Mouse (Mus musculus): ENCODE results near the gene Myoz2. TPM values are rescaled to one million over a fixed set of nuclear protein-coding genes. Genes with fewer than 3 reads are reported as not detected.

The Myoz2 gene
- polyA plus RNA-seq, 1 experiment from 2014 or later: 0.14 TPM

DNA sequence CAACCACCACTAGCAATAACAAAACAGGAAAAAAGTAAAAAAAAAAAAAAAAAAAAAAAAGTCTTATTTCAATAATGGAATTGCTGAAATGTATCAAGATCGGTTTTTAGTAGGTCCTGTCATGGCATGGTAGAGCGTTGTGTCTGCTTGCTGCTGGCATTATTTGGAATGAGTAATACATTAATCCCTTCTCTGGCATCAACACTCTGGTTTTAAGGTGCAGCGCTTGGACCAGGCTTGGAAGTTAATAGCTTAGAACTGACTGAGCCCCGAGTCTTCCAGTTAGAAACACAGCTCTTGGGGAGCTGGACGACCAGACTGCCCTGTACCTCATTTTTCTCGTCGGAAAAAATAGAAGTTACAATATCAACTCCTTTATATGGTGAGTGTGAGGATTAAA, 32.0 kb upstream of the Myoz2 start:
- no peak overlapping the region for H3K4me3 ChIP-seq (ENCODE audit: low read length)
- WGBS: 91% methylated on average over 7 of the region's 7 CpGs

DNA sequence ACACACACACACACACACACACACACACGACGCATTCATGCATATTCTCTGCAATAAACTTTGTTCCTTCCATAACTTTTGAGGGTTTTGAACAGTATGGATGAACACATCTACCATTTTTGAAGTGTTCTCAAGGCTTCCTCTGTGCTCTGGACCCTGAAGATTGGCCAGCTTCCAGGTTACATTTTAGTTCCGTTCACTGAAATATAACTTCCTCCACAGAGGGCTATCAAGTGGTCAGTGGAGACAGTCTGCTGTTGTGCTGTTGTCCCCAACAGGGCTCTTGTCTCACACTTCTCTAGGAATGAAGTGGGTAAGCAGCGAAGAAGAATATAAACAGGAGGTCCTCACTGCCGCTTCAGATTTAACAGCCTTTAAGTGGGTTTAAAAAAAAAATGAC, 30.7 kb upstream of the Myoz2 start:
- Histone ChIP-seq H3K4me3 (ENCODE audit: low read length) (no peak overlapping the region), H3K9ac (ENCODE audit: low read depth, low read length) (no peak overlapping the region), H3K27me3 (ENCODE audit: control insufficient read depth, insufficient read depth, low read length) (no peaks in the 10 kb centered on the region), H3K4me2 (replicated peaks; ENCODE audit: low read depth, low read length) (no peak overlapping the region), H3K27ac (ENCODE audit: low read depth, low read length) (no peak overlapping the region), H3K9me3 (ENCODE audit: control insufficient read depth, low read length) (no peaks in the 10 kb centered on the region), H3K36me3 (ENCODE audit: control insufficient read depth, insufficient read depth, low read length) (no peaks in the 10 kb centered on the region), H3K4me1 (ENCODE audit: control insufficient read depth, insufficient read depth, low read length) (no peaks in the 10 kb centered on the region)
- 60% methylated on average over 5 of the region's 5 CpGs for WGBS
- ATAC-seq (ENCODE audit: low FRiP score, low TSS enrichment): no peak

More for the DNA sequence above, 32.0 kb upstream of the Myoz2 start:
- ATAC-seq (ENCODE audit: low FRiP score, low TSS enrichment): no peak
- H3K9me3 ChIP-seq (ENCODE audit: control insufficient read depth, low read length): no peaks in the 10 kb centered on the region
- no peak overlapping the region for H3K27ac ChIP-seq (ENCODE audit: low read depth, low read length)
- no peaks in the 10 kb centered on the region for H3K4me1 ChIP-seq (ENCODE audit: control insufficient read depth, insufficient read depth, low read length)
- H3K4me2 ChIP-seq (replicated peaks; ENCODE audit: low read depth, low read length): no peak overlapping the region
- no peaks in the 10 kb centered on the region for H3K36me3 ChIP-seq (ENCODE audit: control insufficient read depth, insufficient read depth, low read length)
- no peaks in the 10 kb centered on the region for H3K27me3 ChIP-seq (ENCODE audit: control insufficient read depth, insufficient read depth, low read length)
- no peak overlapping the region for H3K9ac ChIP-seq (ENCODE audit: low read depth, low read length)

DNA sequence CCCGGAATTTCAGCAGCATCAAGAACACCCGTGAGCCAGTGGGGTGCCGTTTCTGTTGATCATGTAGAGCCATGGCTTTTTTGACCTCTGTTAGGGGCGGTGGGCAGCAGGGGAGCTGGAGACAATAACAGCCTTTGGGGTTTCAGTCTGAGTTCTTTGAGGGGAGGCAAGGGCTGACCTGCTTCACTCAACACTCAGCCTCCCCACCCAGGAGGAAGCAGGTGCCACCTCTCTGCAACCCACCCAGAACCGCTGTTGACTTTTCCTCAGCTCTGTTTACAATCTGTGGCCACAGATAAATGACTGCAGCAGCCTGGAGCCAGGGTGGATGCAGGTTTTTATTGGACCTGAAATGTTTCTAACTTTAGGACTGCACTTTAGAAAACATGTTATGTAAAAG, 29.4 kb upstream of the Myoz2 start:
- no peaks in the 10 kb centered on the region for H3K9me3 ChIP-seq (ENCODE audit: control insufficient read depth, low read length)
- ATAC-seq (ENCODE audit: low FRiP score, low TSS enrichment): no peak
- no peak overlapping the region for H3K9ac ChIP-seq (ENCODE audit: low read depth, low read length)
- no peaks in the 10 kb centered on the region for H3K27me3 ChIP-seq (ENCODE audit: control insufficient read depth, insufficient read depth, low read length)
- H3K4me1 ChIP-seq (ENCODE audit: control insufficient read depth, insufficient read depth, low read length): no peaks in the 10 kb centered on the region
- H3K36me3 ChIP-seq (ENCODE audit: control insufficient read depth, insufficient read depth, low read length): no peaks in the 10 kb centered on the region
- H3K27ac ChIP-seq (ENCODE audit: low read depth, low read length): no peak overlapping the region
- no peak overlapping the region for H3K4me3 ChIP-seq (ENCODE audit: low read length)
- WGBS: 40% methylated on average over 5 of the region's 5 CpGs
- no peak overlapping the region for H3K4me2 ChIP-seq (replicated peaks; ENCODE audit: low read depth, low read length)

DNA sequence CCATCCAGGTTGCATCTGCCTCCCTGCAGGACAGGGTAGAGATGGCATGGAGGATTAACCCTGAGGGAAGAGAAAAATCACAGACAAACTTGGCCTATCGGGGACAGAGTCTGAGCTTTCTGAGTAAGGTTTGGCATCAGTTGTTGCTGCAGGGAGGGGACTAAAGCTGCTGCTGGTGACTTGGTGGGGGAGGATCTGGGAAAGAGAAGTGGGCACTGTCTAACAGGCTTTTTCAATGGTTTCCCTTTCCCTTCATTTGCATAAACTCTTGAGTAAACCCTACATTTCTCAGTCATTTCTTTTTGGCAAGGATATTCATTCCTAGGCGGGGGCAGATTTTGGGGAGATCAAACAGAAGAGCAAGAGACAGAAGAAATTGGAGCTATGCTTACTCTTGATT, 27.1 kb upstream of the Myoz2 start:
- 82% methylated on average over 2 of the region's 2 CpGs for WGBS
- no peak overlapping the region for H3K9ac ChIP-seq (ENCODE audit: low read depth, low read length)
- no peaks in the 10 kb centered on the region for H3K27me3 ChIP-seq (ENCODE audit: control insufficient read depth, insufficient read depth, low read length)
- ATAC-seq (ENCODE audit: low FRiP score, low TSS enrichment): no peak
- H3K4me2 ChIP-seq (replicated peaks; ENCODE audit: low read depth, low read length): no peak overlapping the region
- H3K4me3 ChIP-seq (ENCODE audit: low read length): no peak overlapping the region
- no peaks in the 10 kb centered on the region for H3K4me1 ChIP-seq (ENCODE audit: control insufficient read depth, insufficient read depth, low read length)
- no peak overlapping the region for H3K27ac ChIP-seq (ENCODE audit: low read depth, low read length)
- H3K36me3 ChIP-seq (ENCODE audit: control insufficient read depth, insufficient read depth, low read length): no peaks in the 10 kb centered on the region
- no peaks in the 10 kb centered on the region for H3K9me3 ChIP-seq (ENCODE audit: control insufficient read depth, low read length)

DNA sequence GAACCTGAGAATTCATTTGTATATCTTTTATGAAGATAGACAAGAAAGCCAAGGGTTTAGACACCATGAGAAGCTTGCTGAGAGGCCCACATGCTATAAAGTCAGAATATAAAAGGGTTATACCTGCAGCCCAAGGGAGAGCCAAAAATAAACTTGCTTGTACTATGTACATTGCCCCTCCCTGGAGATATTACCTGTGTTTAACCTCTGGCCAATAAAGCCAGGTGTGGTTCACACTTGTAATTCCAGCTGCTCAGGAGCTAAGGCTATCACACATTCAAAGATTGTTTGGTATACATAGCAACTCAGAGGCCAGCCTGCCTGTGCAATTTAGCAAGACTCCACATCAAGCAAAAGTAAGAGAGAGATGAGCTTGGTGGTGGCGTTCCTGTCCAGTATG, 24.0 kb upstream of the Myoz2 start:
- H3K4me2 ChIP-seq (replicated peaks; ENCODE audit: low read depth, low read length): no peak overlapping the region
- WGBS: 95% methylated on average over 1 of the region's 1 CpGs
- no peaks in the 10 kb centered on the region for H3K4me1 ChIP-seq (ENCODE audit: control insufficient read depth, insufficient read depth, low read length)
- H3K27ac ChIP-seq (ENCODE audit: low read depth, low read length): no peak overlapping the region
- no peaks in the 10 kb centered on the region for H3K27me3 ChIP-seq (ENCODE audit: control insufficient read depth, insufficient read depth, low read length)
- H3K4me3 ChIP-seq (ENCODE audit: low read length): no peak overlapping the region
- ATAC-seq (ENCODE audit: low FRiP score, low TSS enrichment): no peak
- H3K9ac ChIP-seq (ENCODE audit: low read depth, low read length): no peak overlapping the region
- H3K9me3 ChIP-seq (ENCODE audit: control insufficient read depth, low read length): no peaks in the 10 kb centered on the region
- H3K36me3 ChIP-seq (ENCODE audit: control insufficient read depth, insufficient read depth, low read length): no peaks in the 10 kb centered on the region

DNA sequence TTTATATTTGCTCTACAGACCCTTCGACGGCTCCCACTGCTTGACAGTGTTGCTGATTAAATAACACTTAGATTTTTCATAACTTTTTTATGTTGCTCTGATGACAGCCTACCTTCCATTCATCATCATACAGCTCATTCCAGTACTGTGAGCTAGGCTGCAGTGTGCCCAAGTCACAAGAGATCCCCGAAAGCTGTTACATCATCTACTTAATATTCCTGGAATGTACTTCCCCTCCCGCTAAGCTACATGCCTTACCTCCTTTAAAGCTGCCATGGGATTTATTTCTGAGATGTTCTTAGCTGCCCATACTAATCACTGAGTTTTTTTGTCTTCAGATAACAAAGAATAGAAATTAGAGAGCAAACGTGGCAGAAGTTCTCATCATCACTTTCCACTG, 19.4 kb upstream of the Myoz2 start:
- Histone ChIP-seq H3K27me3 (ENCODE audit: control insufficient read depth, insufficient read depth, low read length) (no peaks in the 10 kb centered on the region), H3K4me2 (replicated peaks; ENCODE audit: low read depth, low read length) (no peak overlapping the region), H3K4me3 (ENCODE audit: low read length) (no peak overlapping the region), H3K36me3 (ENCODE audit: control insufficient read depth, insufficient read depth, low read length) (no peaks in the 10 kb centered on the region), H3K4me1 (ENCODE audit: control insufficient read depth, insufficient read depth, low read length) (no peaks in the 10 kb centered on the region), H3K9me3 (ENCODE audit: control insufficient read depth, low read length) (peaks cover 2% of the 10 kb centered on the region), H3K9ac (ENCODE audit: low read depth, low read length) (no peak overlapping the region), H3K27ac (ENCODE audit: low read depth, low read length) (no peak overlapping the region)
- 72% methylated on average over 5 of the region's 5 CpGs for WGBS
- ATAC-seq (ENCODE audit: low FRiP score, low TSS enrichment): no peak

DNA sequence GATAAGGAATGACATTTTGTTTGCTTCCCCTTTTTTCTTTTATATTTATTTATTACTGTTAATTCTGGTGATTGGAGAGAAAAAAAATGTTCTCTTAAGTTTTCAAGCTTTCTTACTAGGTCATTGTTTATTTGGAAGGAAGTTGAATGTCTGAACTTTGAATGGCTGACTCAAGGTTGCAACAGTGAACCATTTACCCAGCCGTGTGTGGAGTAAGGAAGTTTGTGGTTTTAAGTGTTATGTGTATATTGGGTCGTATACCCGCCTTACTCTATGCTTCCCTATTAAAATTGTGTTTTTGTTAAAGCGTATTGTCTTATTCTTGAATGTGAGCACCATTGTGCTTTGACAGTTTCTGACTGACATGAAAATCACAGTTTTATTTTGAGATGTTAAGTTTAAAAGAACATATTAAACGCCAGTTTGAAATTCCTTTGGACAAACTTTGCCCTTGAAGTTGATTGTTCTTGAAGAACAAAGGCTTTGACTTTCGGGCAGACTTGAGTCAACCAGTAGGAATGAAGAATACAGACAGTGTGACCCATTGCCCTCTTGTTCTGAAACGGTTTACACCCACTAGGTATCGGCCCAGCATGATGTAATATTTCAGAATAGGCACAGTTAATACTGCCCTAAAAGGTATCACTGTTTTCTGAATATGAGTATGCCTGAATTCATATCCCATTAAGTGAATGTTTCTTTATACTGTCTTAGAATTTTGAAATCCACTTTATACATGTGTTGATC, 18.6 kb upstream of the Myoz2 start:
- WGBS: 79% methylated on average over 8 of the region's 8 CpGs
- Histone ChIP-seq H3K27ac (ENCODE audit: low read depth, low read length) (no peak overlapping the region), H3K36me3 (ENCODE audit: control insufficient read depth, insufficient read depth, low read length) (no peaks in the 10 kb centered on the region), H3K9ac (ENCODE audit: low read depth, low read length) (no peak overlapping the region), H3K9me3 (ENCODE audit: control insufficient read depth, low read length) (peaks cover 3% of the 10 kb centered on the region), H3K4me2 (replicated peaks; ENCODE audit: low read depth, low read length) (no peak overlapping the region), H3K4me1 (ENCODE audit: control insufficient read depth, insufficient read depth, low read length) (no peaks in the 10 kb centered on the region), H3K27me3 (ENCODE audit: control insufficient read depth, insufficient read depth, low read length) (no peaks in the 10 kb centered on the region), H3K4me3 (ENCODE audit: low read length) (no peak overlapping the region)
- ATAC-seq (ENCODE audit: low FRiP score, low TSS enrichment): no peak

DNA sequence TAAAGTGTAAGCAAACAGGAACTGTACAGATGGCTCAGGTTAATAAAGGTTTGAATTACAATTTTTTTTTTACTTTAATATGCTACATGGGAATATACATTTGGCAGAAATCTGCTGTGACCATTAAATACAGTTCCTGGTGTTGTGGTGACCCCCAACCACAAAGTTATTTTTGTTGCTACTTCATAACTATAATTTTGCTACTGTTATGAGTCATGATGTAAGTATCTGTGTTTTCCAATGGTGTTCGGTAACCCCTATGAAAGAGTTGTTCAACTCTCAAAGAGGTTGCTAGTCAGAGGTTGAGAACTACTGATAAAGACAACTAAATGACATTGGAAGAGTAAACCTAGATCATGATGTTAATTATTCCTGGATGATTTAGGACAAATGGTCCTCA, 7.5 kb upstream of the Myoz2 start:
- no peaks in the 10 kb centered on the region for H3K36me3 ChIP-seq (ENCODE audit: control insufficient read depth, insufficient read depth, low read length)
- no peaks in the 10 kb centered on the region for H3K9me3 ChIP-seq (ENCODE audit: control insufficient read depth, low read length)
- H3K4me2 ChIP-seq (replicated peaks; ENCODE audit: low read depth, low read length): no peak overlapping the region
- no peaks in the 10 kb centered on the region for H3K27me3 ChIP-seq (ENCODE audit: control insufficient read depth, insufficient read depth, low read length)
- no peaks in the 10 kb centered on the region for H3K4me1 ChIP-seq (ENCODE audit: control insufficient read depth, insufficient read depth, low read length)
- no peak for ATAC-seq (ENCODE audit: low FRiP score, low TSS enrichment)
- no peak overlapping the region for H3K27ac ChIP-seq (ENCODE audit: low read depth, low read length)
- H3K9ac ChIP-seq (ENCODE audit: low read depth, low read length): no peak overlapping the region
- no peak overlapping the region for H3K4me3 ChIP-seq (ENCODE audit: low read length)
- WGBS: 100% methylated on average over 1 of the region's 1 CpGs

DNA sequence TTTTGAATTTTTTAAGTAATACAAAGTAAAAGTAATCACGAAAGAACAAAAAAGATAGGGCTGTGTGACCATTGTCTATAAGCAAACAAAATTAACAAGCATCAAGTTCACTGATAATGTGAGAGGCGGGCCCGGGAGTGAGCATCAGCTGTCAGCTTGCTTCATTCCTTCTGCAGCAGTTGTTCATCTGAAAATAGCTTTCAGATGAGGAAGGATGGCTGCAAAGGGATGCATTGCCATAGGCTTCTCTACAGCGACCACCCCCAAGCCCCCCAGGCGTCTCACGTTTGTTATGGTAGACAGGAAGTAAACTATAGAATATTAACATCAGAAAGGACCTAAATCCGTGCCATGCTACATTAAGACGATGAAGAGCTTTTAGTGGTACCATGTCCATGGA, 1.0 kb downstream of the Myoz2 start:
- Histone ChIP-seq H3K36me3 (ENCODE audit: control insufficient read depth, insufficient read depth, low read length) (no peaks in the 10 kb centered on the region), H3K9me3 (ENCODE audit: control insufficient read depth, low read length) (no peaks in the 10 kb centered on the region), H3K27ac (ENCODE audit: low read depth, low read length) (no peak overlapping the region), H3K27me3 (ENCODE audit: control insufficient read depth, insufficient read depth, low read length) (no peaks in the 10 kb centered on the region), H3K4me2 (replicated peaks; ENCODE audit: low read depth, low read length) (no peak overlapping the region), H3K4me1 (ENCODE audit: control insufficient read depth, insufficient read depth, low read length) (no peaks in the 10 kb centered on the region), H3K4me3 (ENCODE audit: low read length) (no peak overlapping the region), H3K9ac (ENCODE audit: low read depth, low read length) (no peak overlapping the region)
- WGBS: 89% methylated on average over 8 of the region's 8 CpGs
- no peak for ATAC-seq (ENCODE audit: low FRiP score, low TSS enrichment)

Data from kidney, embryonic 14.5 days (tissue).